Mouse (Mus musculus) megakaryocyte, adult 5-6 weeks (primary cell): ENCODE measurements around the gene Mfap4. TPM values are rescaled to one million over a fixed set of nuclear protein-coding genes. Genes with fewer than 3 reads are reported as not detected.

Experiments
- ATAC-seq: 2 replicates; pipeline ENCODE4 v1.8.0; 2016; ENCODE audit warnings: mild to moderate bottlenecking, inconsistent platforms; ENCODE audit not compliant: poor library complexity, severe bottlenecking
- total RNA-seq, 2 experiments: library from RNA; stranded (forward) in 1 of 2; stranded (reverse) in 1 of 2; fragments of 153-499, 151-499 nt in 1 of 2; fragments of 221-1000, 200-1000 nt in 1 of 2; gene quantifications; 2 replicates each; pipeline versions ENCODE4 v1.2.3 to v1.2.4; 2015 to 2017

Gene Mfap4
- total RNA-seq, 2 experiments from 2014 or later, result not detected

GRCm38 (mm10) chr11:61504713-61505257 lies 19.6 kb downstream of the Mfap4 start, which contains the start of gene B9d1:
Gene B9d1 (plus strand): TSS chr11:61505144.
- peak; percentile 95 for ATAC-seq

GRCm38 (mm10) chr11:61514953-61515352 lies 29.7 kb downstream of the Mfap4 start:
- no peak for ATAC-seq

GRCm38 (mm10) chr11:61517971-61518370 lies 32.7 kb downstream of the Mfap4 start:
- ATAC-seq, result no peak

- ATAC-seq, result no peak
These were observed 33.6 kb downstream of the Mfap4 start for GRCm38 (mm10) chr11:61518871-61519270.

- ATAC-seq, result no peak
These were observed 34.4 kb downstream of the Mfap4 start for GRCm38 (mm10) chr11:61519484-61520107.

- ATAC-seq, result no peak
These were observed 41.6 kb downstream of the Mfap4 start for GRCm38 (mm10) chr11:61526872-61527271.

- ATAC-seq, result no peak
These were observed 44.1 kb downstream of the Mfap4 start for GRCm38 (mm10) chr11:61529268-61529713.

- ATAC-seq, result no peak
These were observed 47.6 kb downstream of the Mfap4 start for GRCm38 (mm10) chr11:61532820-61533219.

- ATAC-seq, result no peak
These were observed 48.3 kb downstream of the Mfap4 start for GRCm38 (mm10) chr11:61533571-61533970.

GRCm38 (mm10) chr11:61535530-61535929 lies 50.3 kb downstream of the Mfap4 start:
- ATAC-seq, result no peak

GRCm38 (mm10) chr11:61536952-61537351 lies 51.7 kb downstream of the Mfap4 start:
- no peak for ATAC-seq

- ATAC-seq, result no peak
These were observed 52.1 kb downstream of the Mfap4 start for GRCm38 (mm10) chr11:61537362-61537761.

Other genes starting within 250 kb of the Mfap4 start
- gene Aldh3a2, start 218.0 kb upstream of the Mfap4 start, total RNA-seq (2015), result 67.8 and 68.4 TPM in 2 replicates
- gene Aldh3a2, start 218.0 kb upstream of the Mfap4 start, total RNA-seq (2017), result 78.5 and 89.0 TPM in 2 replicates
- not detected in 2 replicates for gene Slc47a2, start 142.6 kb upstream of the Mfap4 start, total RNA-seq (2015)
- not detected in 2 replicates for gene Slc47a2, start 142.6 kb upstream of the Mfap4 start, total RNA-seq (2017)
- not detected in 2 replicates for gene Slc47a1, start 107.1 kb upstream of the Mfap4 start, total RNA-seq (2015)
- gene Slc47a1, start 107.1 kb upstream of the Mfap4 start, total RNA-seq (2017), result not detected in 2 replicates
- gene Rnf112, start 31.3 kb upstream of the Mfap4 start, total RNA-seq (2015), result not detected in 2 replicates
- not detected in 2 replicates for gene Rnf112, start 31.3 kb upstream of the Mfap4 start, total RNA-seq (2017)
- gene Mapk7, start 9.0 kb downstream of the Mfap4 start, total RNA-seq (2015), result 16.2 and 17.7 TPM in 2 replicates
- gene Mapk7, start 9.0 kb downstream of the Mfap4 start, total RNA-seq (2017), result 15.4 and 21.4 TPM in 2 replicates
- not detected in 2 replicates for gene B9d1, start 19.7 kb downstream of the Mfap4 start, total RNA-seq (2015)
- gene B9d1, start 19.7 kb downstream of the Mfap4 start, total RNA-seq (2017), result 0.26 TPM in 1 of 2 replicates, not detected in the other
- gene Epn2, start 94.3 kb downstream of the Mfap4 start, total RNA-seq (2015), result 0.04 and 0.07 TPM in 2 replicates
- gene Epn2, start 94.3 kb downstream of the Mfap4 start, total RNA-seq (2017), result 3.3 TPM in 1 of 2 replicates, not detected in the other
- 0.85 and 2.4 TPM in 2 replicates for gene Grap, start 167.8 kb downstream of the Mfap4 start, total RNA-seq (2015)
- 3.5 and 4.3 TPM in 2 replicates for gene Grap, start 167.8 kb downstream of the Mfap4 start, total RNA-seq (2017)
- gene Fam83g, start 198.7 kb downstream of the Mfap4 start, total RNA-seq (2015), result not detected in 2 replicates
- not detected in 2 replicates for gene Fam83g, start 198.7 kb downstream of the Mfap4 start, total RNA-seq (2017)
- gene Slc5a10, start 235.4 kb downstream of the Mfap4 start, total RNA-seq (2015), result not detected in 2 replicates
- gene Slc5a10, start 235.4 kb downstream of the Mfap4 start, total RNA-seq (2017), result not detected in 2 replicates